Mouse (Mus musculus) liver, embryonic 14.5 days (tissue): ENCODE results near the gene Pmis2. TPM values are rescaled to one million over a fixed set of nuclear protein-coding genes. Genes with fewer than 3 reads are reported as not detected.

Experiments
- ATAC-seq: fragments of 200-750 bp; cut with Nextera tagmentation; 2 replicates; pipeline ENCODE4 v1.8.0; 2017; ENCODE audit warnings: moderate number of reproducible peaks, mild to moderate bottlenecking, moderate library complexity; ENCODE audit not compliant: insufficient read depth
- DNase-seq, 3 experiments: peaks; one replicate each; pipeline ENCODE4 v3.0.0-alpha.2; 2012 to 2013; ENCODE audit warnings: low read depth in 3 of 3, low spot score in 3 of 3
- H3K27ac ChIP-seq: fragments of 300-500 bp; sonication (generic); 2 replicates; pipeline ENCODE4 v1.5.1; 2014; ENCODE audit warnings: moderate library complexity, mild to moderate bottlenecking, control low read depth, inconsistent platforms
- H3K27me3 ChIP-seq: fragments of 300-500 bp; sonication (generic); 2 replicates; pipeline ENCODE4 v1.6.1; 2014; ENCODE audit warnings: mild to moderate bottlenecking, low read length, moderate library complexity; ENCODE audit not compliant: control insufficient read depth, insufficient read depth
- H3K36me3 ChIP-seq: fragments of 300-500 bp; sonication (generic); replicated peaks from 2 replicates; pipeline ENCODE4 v1.6.1; 2014; ENCODE audit warnings: low read depth; ENCODE audit not compliant: control insufficient read depth, insufficient read depth
- H3K4me1 ChIP-seq, 2 experiments: fragments of 200-500 bp in 1 of 2; fragments of 300-500 bp in 1 of 2; sonication (generic) in 1 of 2; replicated peaks; 2 replicates each; pipeline ENCODE4 v1.6.1; 2012 to 2014; ENCODE audit warnings: antibody characterized with exemption in 1 of 2, inconsistent platforms in 1 of 2, low read length in 1 of 2; ENCODE audit not compliant: control insufficient read depth in 2 of 2, insufficient read depth in 2 of 2
- H3K4me2 ChIP-seq: fragments of 300-500 bp; sonication (generic); 2 replicates; pipeline ENCODE4 v1.6.1; 2014; ENCODE audit warnings: low read depth, mild to moderate bottlenecking, control low read depth, moderate library complexity
- H3K4me3 ChIP-seq, 2 experiments: fragments of 200-500 bp in 1 of 2; fragments of 300-500 bp in 1 of 2; sonication (generic) in 1 of 2; 2 replicates each; pipeline ENCODE4 v1.5.1; 2012 to 2014; ENCODE audit warnings: low read depth in 2 of 2, low read length in 2 of 2, mild to moderate bottlenecking in 2 of 2, control low read depth in 1 of 2, inconsistent platforms in 1 of 2, moderate library complexity in 1 of 2; ENCODE audit not compliant: insufficient read depth in 1 of 2
- H3K9ac ChIP-seq: fragments of 300-500 bp; sonication (generic); replicated peaks from 2 replicates; pipeline ENCODE4 v1.6.1; 2014; ENCODE audit warnings: mild to moderate bottlenecking, control low read depth, moderate library complexity
- H3K9me3 ChIP-seq: fragments of 300-500 bp; sonication (generic); 2 replicates; pipeline ENCODE4 v1.6.1; 2016; ENCODE audit warnings: low read length, mixed read lengths; ENCODE audit not compliant: control insufficient read depth
- CTCF ChIP-seq: IDR thresholded peaks from 2 replicates; pipeline ENCODE4 v1.5.1; 2016; ENCODE audit warnings: antibody characterized with exemption, low read depth, control low read depth
- EP300 ChIP-seq: IDR thresholded peaks from 2 replicates; pipeline ENCODE4 v1.6.1; 2016; ENCODE audit warnings: antibody characterized with exemption, low read depth
- WGBS: fragments of 180-500 bp; shearing (Covaris S2); extraction: QIAGEN DNeasy Blood & Tissue Kit; methylation state at CpG from one replicate; pipeline ENCODE4 v1.1.7; 2014; ENCODE audit not compliant: insufficient replicate concordance; 5-methylcytosine and 5-hydroxymethylcytosine counted together
- polyA plus RNA-seq, 2 experiments: library from polyadenylated mRNA; depleted of rRNA in 1 of 2; stranded (reverse) in 1 of 2; unstranded in 1 of 2; fragments of >200 nt; fragmentation: Nextera tagmentation in 1 of 2; extraction: Ambion mirVana in 1 of 2; gene quantifications; 2 replicates each; pipeline versions ENCODE4 v1.2.1 to v1.2.3; 2012 to 2014

The Pmis2 gene
- polyA plus RNA-seq, 2 experiments, result not detected

- Histone ChIP-seq H3K4me2 (peak overlapping the region; percentile 2; the same call in 1 of the 2 replicates), H3K36me3 (no peaks in the 10 kb centered on the region), H3K27me3 (peaks cover 51% of the 10 kb centered on the region), H3K4me1 (no peaks in the 10 kb centered on the region), H3K9ac (no peak overlapping the region), H3K27ac (no peak overlapping the region), H3K9me3 (no peaks in the 10 kb centered on the region), H3K4me3 (no peak overlapping the region)
- DNase-seq, result no peak
- peak; percentile 50; the same call in 1 of the 2 replicates for ATAC-seq
- TF ChIP-seq EP300 (no peak), CTCF (peak; percentile 86)
- WGBS, result 3% methylated on average over 20 of the region's 20 CpGs
Observed at GRCm38 (mm10) chr7:30634621-30635020, 36.8 kb downstream of the Pmis2 start.

GRCm38 (mm10) chr7:30633762-30634412, 37.5 kb downstream of the Pmis2 start:
- no peak for DNase-seq
- WGBS, result 12% methylated on average over 27 of the region's 27 CpGs
- H3K27me3 ChIP-seq, result peaks cover 51% of the 10 kb centered on the region
- TF ChIP-seq CTCF (no peak), EP300 (no peak)
- no peak overlapping the region for H3K4me3 ChIP-seq
- no peaks in the 10 kb centered on the region for H3K9me3 ChIP-seq
- H3K27ac ChIP-seq, result no peak overlapping the region
- ATAC-seq, result no peak
- no peaks in the 10 kb centered on the region for H3K4me1 ChIP-seq
- H3K4me2 ChIP-seq, result no peak overlapping the region
- no peak overlapping the region for H3K9ac ChIP-seq
- no peaks in the 10 kb centered on the region for H3K36me3 ChIP-seq

- no peak for ATAC-seq
- no peak overlapping the region for H3K4me3 ChIP-seq
- no peak overlapping the region for H3K27ac ChIP-seq
- H3K4me1 ChIP-seq, result peaks cover 4 to 10% of the 10 kb centered on the region in 2 experiments; a peak in 3 of 4 replicates
- H3K36me3 ChIP-seq, result peaks cover 6% of the 10 kb centered on the region
- no peaks in the 10 kb centered on the region for H3K9me3 ChIP-seq
- TF ChIP-seq EP300 (no peak), CTCF (no peak)
- no peak overlapping the region for H3K4me2 ChIP-seq
- no peak for DNase-seq
- H3K9ac ChIP-seq, result no peak overlapping the region
- peaks cover 24% of the 10 kb centered on the region for H3K27me3 ChIP-seq
Observed at GRCm38 (mm10) chr7:30629013-30629412, 42.4 kb downstream of the Pmis2 start.

- ATAC-seq, result no peak
- H3K4me1 ChIP-seq, result peaks cover 4 to 10% of the 10 kb centered on the region in 2 experiments; a peak in 3 of 4 replicates
- H3K27me3 ChIP-seq, result peaks cover 3% of the 10 kb centered on the region; the same call in 1 of the 2 replicates
- 73% methylated on average over 5 of the region's 5 CpGs for WGBS
- peak overlapping the region; percentile 57 for H3K4me2 ChIP-seq
- no peak for TF ChIP-seq EP300
- no peak for TF ChIP-seq CTCF
- no peak overlapping the region for H3K27ac ChIP-seq
- H3K9ac ChIP-seq, result no peak overlapping the region
- peaks cover 21% of the 10 kb centered on the region for H3K36me3 ChIP-seq
- no peak for DNase-seq
- no peaks in the 10 kb centered on the region for H3K9me3 ChIP-seq
- no peak overlapping the region for H3K4me3 ChIP-seq
Observed at GRCm38 (mm10) chr7:30626647-30627046, 44.8 kb downstream of the Pmis2 start.

- peak within 1 kb of the TSS; percentile 80 to 99 for H3K4me3 ChIP-seq
- peak within 1 kb of the TSS; percentile 23 for H3K27ac ChIP-seq
- H3K27me3 ChIP-seq, result no peaks in the 10 kb centered on the region; the same call in 1 of the 2 replicates
- peak within 1 kb of the TSS; percentile 86 for H3K9ac ChIP-seq
- H3K9me3 ChIP-seq, result no peaks in the 10 kb centered on the region
- peaks cover 23% of the 10 kb centered on the region for H3K36me3 ChIP-seq
- DNase-seq (peak; percentile 82 to 84 (median 83)), ATAC-seq (peak; percentile 90)
- H3K4me2 ChIP-seq, result peak within 1 kb of the TSS; percentile 84
- 2% methylated on average over 44 of the region's 44 CpGs for WGBS
- H3K4me1 ChIP-seq, result peaks cover 4 to 12% of the 10 kb centered on the region in 2 experiments; a peak in 3 of 4 replicates
- TF ChIP-seq EP300 (no peak), CTCF (no peak)
Observed at GRCm38 (mm10) chr7:30625530-30626384, 45.6 kb downstream of the Pmis2 start, which contains the start of gene Cox6b1. Gene Cox6b1, minus strand, starts transcription at chr7:30626151.

Other genes starting within 250 kb of the Pmis2 start
Only the 30 nearest of the 32 such genes appear.
- 2.9 and 4.0 TPM in 2 replicates for gene Aplp1, start 226.1 kb downstream of the Pmis2 start, polyA plus RNA-seq (2012; rRNA removed)
- 3.5 and 4.5 TPM in 2 replicates for gene Aplp1, start 226.1 kb downstream of the Pmis2 start, polyA plus RNA-seq (2014; fragmentation: Nextera tagmentation; extraction: Ambion mirVana)
- 0.10 and 0.30 TPM in 2 replicates for gene Kirrel2, start 213.9 kb downstream of the Pmis2 start, polyA plus RNA-seq (2012; rRNA removed)
- 0.18 TPM in 1 of 2 replicates, not detected in the other for gene Kirrel2, start 213.9 kb downstream of the Pmis2 start, polyA plus RNA-seq (2014; fragmentation: Nextera tagmentation; extraction: Ambion mirVana)
- gene Nphs1, start 213.3 kb downstream of the Pmis2 start, polyA plus RNA-seq (2012; rRNA removed), result 0.03 TPM in 2 replicates
- 0.08 and 0.19 TPM in 2 replicates for gene Nphs1, start 213.3 kb downstream of the Pmis2 start, polyA plus RNA-seq (2014; fragmentation: Nextera tagmentation; extraction: Ambion mirVana)
- gene Prodh2, start 178.0 kb downstream of the Pmis2 start, polyA plus RNA-seq (2012; rRNA removed), result 47.9 and 52.1 TPM in 2 replicates
- 33.8 and 41.4 TPM in 2 replicates for gene Prodh2, start 178.0 kb downstream of the Pmis2 start, polyA plus RNA-seq (2014; fragmentation: Nextera tagmentation; extraction: Ambion mirVana)
- gene Arhgap33, start 136.5 kb downstream of the Pmis2 start, polyA plus RNA-seq (2012; rRNA removed), result 7.1 and 7.9 TPM in 2 replicates
- gene Arhgap33, start 136.5 kb downstream of the Pmis2 start, polyA plus RNA-seq (2014; fragmentation: Nextera tagmentation; extraction: Ambion mirVana), result 1.3 and 2.0 TPM in 2 replicates
- gene Hspb6, start 119.4 kb downstream of the Pmis2 start, polyA plus RNA-seq (2012; rRNA removed), result 4.2 and 5.5 TPM in 2 replicates
- gene Hspb6, start 119.4 kb downstream of the Pmis2 start, polyA plus RNA-seq (2014; fragmentation: Nextera tagmentation; extraction: Ambion mirVana), result 3.0 and 3.6 TPM in 2 replicates
- 6.5 and 6.8 TPM in 2 replicates for gene Proser3, start 119.3 kb downstream of the Pmis2 start, polyA plus RNA-seq (2012; rRNA removed)
- 1.3 and 2.8 TPM in 2 replicates for gene Proser3, start 119.3 kb downstream of the Pmis2 start, polyA plus RNA-seq (2014; fragmentation: Nextera tagmentation; extraction: Ambion mirVana)
- gene Lin37, start 111.8 kb downstream of the Pmis2 start, polyA plus RNA-seq (2012; rRNA removed), result 15.3 and 17.6 TPM in 2 replicates
- 21.2 and 22.0 TPM in 2 replicates for gene Lin37, start 111.8 kb downstream of the Pmis2 start, polyA plus RNA-seq (2014; fragmentation: Nextera tagmentation; extraction: Ambion mirVana)
- gene U2af1l4, start 108.3 kb downstream of the Pmis2 start, polyA plus RNA-seq (2012; rRNA removed), result 19.5 and 28.1 TPM in 2 replicates
- 40.7 and 44.0 TPM in 2 replicates for gene U2af1l4, start 108.3 kb downstream of the Pmis2 start, polyA plus RNA-seq (2014; fragmentation: Nextera tagmentation; extraction: Ambion mirVana)
- 1.2 and 1.4 TPM in 2 replicates for gene Gm49396, start 108.3 kb downstream of the Pmis2 start, polyA plus RNA-seq (2012; rRNA removed)
- gene Gm49396, start 108.3 kb downstream of the Pmis2 start, polyA plus RNA-seq (2014; fragmentation: Nextera tagmentation; extraction: Ambion mirVana), result 0.71 and 0.99 TPM in 2 replicates
- 55.8 and 63.5 TPM in 2 replicates for gene Psenen, start 108.0 kb downstream of the Pmis2 start, polyA plus RNA-seq (2012; rRNA removed)
- 59.1 and 64.6 TPM in 2 replicates for gene Psenen, start 108.0 kb downstream of the Pmis2 start, polyA plus RNA-seq (2014; fragmentation: Nextera tagmentation; extraction: Ambion mirVana)
- gene Igflr1, start 106.2 kb downstream of the Pmis2 start, polyA plus RNA-seq (2012; rRNA removed), result 1.5 and 1.8 TPM in 2 replicates
- 0.53 and 1.2 TPM in 2 replicates for gene Igflr1, start 106.2 kb downstream of the Pmis2 start, polyA plus RNA-seq (2014; fragmentation: Nextera tagmentation; extraction: Ambion mirVana)
- 10.4 and 12.7 TPM in 2 replicates for gene Kmt2b, start 82.9 kb downstream of the Pmis2 start, polyA plus RNA-seq (2012; rRNA removed)
- gene Kmt2b, start 82.9 kb downstream of the Pmis2 start, polyA plus RNA-seq (2014; fragmentation: Nextera tagmentation; extraction: Ambion mirVana), result 3.4 and 4.2 TPM in 2 replicates
- 0.04 and 0.06 TPM in 2 replicates for gene Zbtb32, start 72.7 kb downstream of the Pmis2 start, polyA plus RNA-seq (2012; rRNA removed)
- 0.20 TPM in 1 of 2 replicates, not detected in the other for gene Zbtb32, start 72.7 kb downstream of the Pmis2 start, polyA plus RNA-seq (2014; fragmentation: Nextera tagmentation; extraction: Ambion mirVana)
- gene Upk1a, start 58.8 kb downstream of the Pmis2 start, polyA plus RNA-seq (2012; rRNA removed), result 0.29 and 0.67 TPM in 2 replicates
- gene Upk1a, start 58.8 kb downstream of the Pmis2 start, polyA plus RNA-seq (2014; fragmentation: Nextera tagmentation; extraction: Ambion mirVana), result not detected in 2 replicates
- 300 and 459 TPM in 2 replicates for gene Cox6b1, start 45.5 kb downstream of the Pmis2 start, polyA plus RNA-seq (2012; rRNA removed)
- 647 and 655 TPM in 2 replicates for gene Cox6b1, start 45.5 kb downstream of the Pmis2 start, polyA plus RNA-seq (2014; fragmentation: Nextera tagmentation; extraction: Ambion mirVana)
- not detected in 2 replicates for gene Etv2, start 35.8 kb downstream of the Pmis2 start, polyA plus RNA-seq (2012; rRNA removed)
- gene Etv2, start 35.8 kb downstream of the Pmis2 start, polyA plus RNA-seq (2014; fragmentation: Nextera tagmentation; extraction: Ambion mirVana), result not detected in 2 replicates
- gene Rbm42, start 21.3 kb downstream of the Pmis2 start, polyA plus RNA-seq (2012; rRNA removed), result 22.9 and 25.2 TPM in 2 replicates
- gene Rbm42, start 21.3 kb downstream of the Pmis2 start, polyA plus RNA-seq (2014; fragmentation: Nextera tagmentation; extraction: Ambion mirVana), result 34.5 and 40.4 TPM in 2 replicates
- gene Haus5, start 6.6 kb downstream of the Pmis2 start, polyA plus RNA-seq (2012; rRNA removed), result 23.8 and 28.5 TPM in 2 replicates
- gene Haus5, start 6.6 kb downstream of the Pmis2 start, polyA plus RNA-seq (2014; fragmentation: Nextera tagmentation; extraction: Ambion mirVana), result 28.7 and 29.1 TPM in 2 replicates
- 0.13 and 0.32 TPM in 2 replicates for gene 2200002J24Rik, start 27.3 kb upstream of the Pmis2 start, polyA plus RNA-seq (2012; rRNA removed)
- gene 2200002J24Rik, start 27.3 kb upstream of the Pmis2 start, polyA plus RNA-seq (2014; fragmentation: Nextera tagmentation; extraction: Ambion mirVana), result 1.2 and 2.0 TPM in 2 replicates
- gene Atp4a, start 40.6 kb upstream of the Pmis2 start, polyA plus RNA-seq (2012; rRNA removed), result 0.97 and 1.6 TPM in 2 replicates
- gene Atp4a, start 40.6 kb upstream of the Pmis2 start, polyA plus RNA-seq (2014; fragmentation: Nextera tagmentation; extraction: Ambion mirVana), result 0.43 and 2.1 TPM in 2 replicates
- gene Tmem147, start 57.9 kb upstream of the Pmis2 start, polyA plus RNA-seq (2012; rRNA removed), result 63.3 and 64.4 TPM in 2 replicates
- gene Tmem147, start 57.9 kb upstream of the Pmis2 start, polyA plus RNA-seq (2014; fragmentation: Nextera tagmentation; extraction: Ambion mirVana), result 110 and 117 TPM in 2 replicates
- not detected in 2 replicates for gene Gapdhs, start 72.1 kb upstream of the Pmis2 start, polyA plus RNA-seq (2012; rRNA removed)
- gene Gapdhs, start 72.1 kb upstream of the Pmis2 start, polyA plus RNA-seq (2014; fragmentation: Nextera tagmentation; extraction: Ambion mirVana), result not detected in 2 replicates
- 0.12 and 0.37 TPM in 2 replicates for gene Sbsn, start 79.9 kb upstream of the Pmis2 start, polyA plus RNA-seq (2012; rRNA removed)
- gene Sbsn, start 79.9 kb upstream of the Pmis2 start, polyA plus RNA-seq (2014; fragmentation: Nextera tagmentation; extraction: Ambion mirVana), result not detected in 2 replicates
- gene Dmkn, start 92.2 kb upstream of the Pmis2 start, polyA plus RNA-seq (2012; rRNA removed), result 0.23 and 0.26 TPM in 2 replicates
- gene Dmkn, start 92.2 kb upstream of the Pmis2 start, polyA plus RNA-seq (2014; fragmentation: Nextera tagmentation; extraction: Ambion mirVana), result 0.20 TPM in 1 of 2 replicates, not detected in the other
- not detected in 2 replicates for gene Krtdap, start 116.3 kb upstream of the Pmis2 start, polyA plus RNA-seq (2012; rRNA removed)
- gene Krtdap, start 116.3 kb upstream of the Pmis2 start, polyA plus RNA-seq (2014; fragmentation: Nextera tagmentation; extraction: Ambion mirVana), result not detected in 2 replicates
- gene Ffar2, start 152.2 kb upstream of the Pmis2 start, polyA plus RNA-seq (2012; rRNA removed), result 0.36 and 0.41 TPM in 2 replicates
- gene Ffar2, start 152.2 kb upstream of the Pmis2 start, polyA plus RNA-seq (2014; fragmentation: Nextera tagmentation; extraction: Ambion mirVana), result 0.34 and 0.43 TPM in 2 replicates
- not detected in 2 replicates for gene Ffar3, start 184.6 kb upstream of the Pmis2 start, polyA plus RNA-seq (2012; rRNA removed)
- gene Ffar3, start 184.6 kb upstream of the Pmis2 start, polyA plus RNA-seq (2014; fragmentation: Nextera tagmentation; extraction: Ambion mirVana), result not detected in 2 replicates
- gene Ffar1, start 190.0 kb upstream of the Pmis2 start, polyA plus RNA-seq (2012; rRNA removed), result 0.01 TPM in 1 of 2 replicates, not detected in the other
- not detected in 2 replicates for gene Ffar1, start 190.0 kb upstream of the Pmis2 start, polyA plus RNA-seq (2014; fragmentation: Nextera tagmentation; extraction: Ambion mirVana)
- gene Cd22, start 208.7 kb upstream of the Pmis2 start, polyA plus RNA-seq (2012; rRNA removed), result 0.29 and 0.36 TPM in 2 replicates
- 0.24 and 0.62 TPM in 2 replicates for gene Cd22, start 208.7 kb upstream of the Pmis2 start, polyA plus RNA-seq (2014; fragmentation: Nextera tagmentation; extraction: Ambion mirVana)